Mouse (Mus musculus) embryo, embryonic 9.5 days (tissue): ENCODE results near the gene Ginm1.

Source experiments
- DNase-seq: peaks from one replicate; pipeline ENCODE4 v3.0.0-alpha.2; 2017; ENCODE audit errors: extremely low spot score

The Ginm1 gene

GRCm38 (mm10) chr10:7792751-7793385 lies at the start of gene Ginm1, which contains the start of gene Ppil4:
TSS of gene Ginm1 (minus strand) at chr10:7792824.
TSS of gene Ppil4 (plus strand) at chr10:7792891.
- peak; percentile 84 for DNase-seq

GRCm38 (mm10) chr10:7841571-7842080 lies 49.0 kb upstream of the Ginm1 start:
- DNase-seq: no peak

- no peak for DNase-seq
These were observed 48.2 kb upstream of the Ginm1 start for GRCm38 (mm10) chr10:7840785-7841184.

- DNase-seq: no peak
These were observed 47.7 kb upstream of the Ginm1 start for GRCm38 (mm10) chr10:7840353-7840733.

- DNase-seq: no peak
These were observed 47.1 kb upstream of the Ginm1 start for GRCm38 (mm10) chr10:7839551-7840352.

GRCm38 (mm10) chr10:7838874-7839421 lies 46.3 kb upstream of the Ginm1 start:
- DNase-seq: no peak

GRCm38 (mm10) chr10:7838036-7838435 lies 45.4 kb upstream of the Ginm1 start:
- no peak for DNase-seq

- no peak for DNase-seq
These were observed 44.8 kb upstream of the Ginm1 start for GRCm38 (mm10) chr10:7837446-7837845.

- DNase-seq: no peak
These were observed 44.3 kb upstream of the Ginm1 start for GRCm38 (mm10) chr10:7836902-7837301.

GRCm38 (mm10) chr10:7834671-7835225 lies 42.1 kb upstream of the Ginm1 start:
- DNase-seq: no peak

GRCm38 (mm10) chr10:7833377-7834165 lies 40.9 kb upstream of the Ginm1 start:
- DNase-seq: no peak

GRCm38 (mm10) chr10:7832171-7832676 lies 39.6 kb upstream of the Ginm1 start, which contains the start of gene Zc3h12d:
TSS of gene Zc3h12d (plus strand) at chr10:7832470.
- DNase-seq: peak; percentile 40

- no peak for DNase-seq
These were observed 33.5 kb upstream of the Ginm1 start for GRCm38 (mm10) chr10:7826106-7826505.

- no peak for DNase-seq
These were observed 32.6 kb upstream of the Ginm1 start for GRCm38 (mm10) chr10:7825281-7825665.

GRCm38 (mm10) chr10:7824663-7825280 lies 32.1 kb upstream of the Ginm1 start:
- DNase-seq: no peak

- no peak for DNase-seq
These were observed 29.4 kb upstream of the Ginm1 start for GRCm38 (mm10) chr10:7821981-7822380.

- no peak for DNase-seq
These were observed 27.5 kb upstream of the Ginm1 start for GRCm38 (mm10) chr10:7820171-7820570.

GRCm38 (mm10) chr10:7819603-7820002 lies 27.0 kb upstream of the Ginm1 start:
- no peak for DNase-seq

- no peak for DNase-seq
These were observed 26.5 kb upstream of the Ginm1 start for GRCm38 (mm10) chr10:7819156-7819555.

GRCm38 (mm10) chr10:7818676-7819075 lies 26.1 kb upstream of the Ginm1 start:
- no peak for DNase-seq

GRCm38 (mm10) chr10:7816476-7816875 lies 23.9 kb upstream of the Ginm1 start:
- DNase-seq: no peak
